Mouse (Mus musculus) spleen, adult 18-20 months (tissue): ENCODE results near the gene Preb.

Experiments
- DNase-seq, 2 experiments: peaks; one replicate each; pipeline ENCODE4 v3.0.0; 2022; ENCODE audit warnings: mixed read lengths in 2 of 2

Preb gene

DNA sequence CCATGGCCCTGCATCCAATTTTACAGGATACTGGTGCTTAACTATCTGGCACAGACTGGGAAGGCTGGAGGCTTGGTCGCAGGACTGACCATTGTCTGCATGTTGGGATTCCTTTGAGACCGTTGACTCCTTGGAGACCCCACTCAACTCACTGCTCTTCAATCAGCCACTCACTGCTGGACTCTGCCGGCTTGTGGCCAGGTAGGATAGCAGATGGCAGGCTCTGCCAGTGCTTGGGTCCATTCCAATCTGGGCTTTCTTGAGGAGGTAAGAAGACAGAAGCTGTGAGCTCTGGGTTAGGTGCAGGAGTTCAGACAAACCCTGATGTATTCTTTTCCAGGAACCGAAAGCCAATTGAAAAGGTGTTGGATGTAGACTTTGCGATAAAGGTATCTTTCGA is 6.1 kb downstream of the Preb start:
- DNase-seq, result no peak

DNA sequence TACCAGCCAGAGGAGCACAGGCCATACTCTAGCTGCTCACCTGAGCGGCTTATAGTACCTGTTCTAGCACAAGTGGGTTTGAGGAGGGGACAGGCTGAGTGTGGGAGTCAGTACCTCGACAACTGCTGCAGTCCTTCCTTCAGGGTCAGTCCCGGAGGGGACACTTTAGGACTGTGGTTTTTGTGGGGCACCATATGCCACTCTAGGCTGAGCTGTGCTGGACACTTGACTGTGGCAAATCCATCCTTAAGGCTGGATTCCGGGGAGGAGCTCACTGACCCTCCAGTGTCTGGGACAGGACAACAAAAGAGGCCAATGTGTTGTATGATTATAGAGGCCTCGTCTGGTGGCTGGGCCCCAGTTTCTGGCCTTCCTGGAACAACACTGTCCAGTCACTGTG is 7.6 kb downstream of the Preb start:
- no peak for DNase-seq

DNA sequence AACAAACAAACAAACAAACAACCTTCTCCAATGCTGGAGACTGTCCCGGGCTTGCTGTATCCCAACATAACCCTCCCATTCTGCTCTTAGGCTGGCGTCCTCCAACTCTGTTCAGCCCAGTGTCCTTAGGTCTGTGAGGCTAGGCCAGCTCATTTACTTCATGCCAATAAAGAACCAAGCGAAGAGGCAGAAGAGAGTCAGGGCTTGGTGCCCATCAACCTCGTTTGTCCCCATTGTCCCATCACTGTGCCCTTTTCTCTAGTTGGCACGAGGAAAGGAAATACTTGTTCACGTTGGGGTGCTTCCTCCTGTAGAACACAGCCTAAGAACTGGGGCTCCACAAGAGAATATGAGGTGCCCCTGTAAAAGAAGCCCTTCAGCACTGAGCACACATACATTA is 8.5 kb downstream of the Preb start:
- DNase-seq, result no peak

DNA sequence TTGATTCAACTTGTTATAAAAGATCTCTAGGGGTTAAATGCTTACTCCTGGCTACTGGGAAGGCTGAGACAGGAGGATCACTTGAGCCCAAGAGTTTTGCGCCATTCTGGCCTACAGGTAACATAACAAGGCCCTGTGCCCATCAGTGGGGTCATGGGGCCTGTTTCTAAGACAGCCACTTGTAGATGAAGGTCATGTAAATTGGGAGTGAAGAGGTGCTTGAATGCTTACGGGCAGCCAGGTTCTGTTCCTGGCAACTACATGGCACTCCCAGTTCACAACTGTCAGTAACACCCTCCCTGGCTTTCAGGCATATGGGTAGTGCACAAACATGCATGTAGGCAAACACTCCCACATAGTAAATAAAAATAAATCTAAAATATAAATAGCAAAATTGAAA is 9.2 kb downstream of the Preb start:
- DNase-seq, result no peak

DNA sequence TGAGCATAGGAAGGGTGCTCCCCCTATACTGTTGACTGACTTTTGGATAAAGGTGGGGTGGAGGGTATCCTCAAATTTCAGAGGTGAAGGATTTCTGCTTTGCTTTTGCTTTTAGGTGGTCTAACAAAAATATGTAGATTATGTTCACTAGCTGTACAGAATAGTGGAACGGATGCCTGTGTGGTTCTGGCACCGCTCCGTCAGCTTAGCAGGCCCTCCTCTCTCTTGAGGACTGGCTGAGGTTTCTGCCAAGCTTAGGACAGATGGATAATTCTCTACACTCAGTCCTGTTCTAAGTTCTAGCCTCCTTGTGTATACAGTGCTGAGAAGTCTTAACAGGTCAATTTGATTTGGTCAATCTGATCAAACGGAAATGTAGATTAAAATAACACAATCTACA is 9.7 kb downstream of the Preb start:
- DNase-seq, result no peak

DNA sequence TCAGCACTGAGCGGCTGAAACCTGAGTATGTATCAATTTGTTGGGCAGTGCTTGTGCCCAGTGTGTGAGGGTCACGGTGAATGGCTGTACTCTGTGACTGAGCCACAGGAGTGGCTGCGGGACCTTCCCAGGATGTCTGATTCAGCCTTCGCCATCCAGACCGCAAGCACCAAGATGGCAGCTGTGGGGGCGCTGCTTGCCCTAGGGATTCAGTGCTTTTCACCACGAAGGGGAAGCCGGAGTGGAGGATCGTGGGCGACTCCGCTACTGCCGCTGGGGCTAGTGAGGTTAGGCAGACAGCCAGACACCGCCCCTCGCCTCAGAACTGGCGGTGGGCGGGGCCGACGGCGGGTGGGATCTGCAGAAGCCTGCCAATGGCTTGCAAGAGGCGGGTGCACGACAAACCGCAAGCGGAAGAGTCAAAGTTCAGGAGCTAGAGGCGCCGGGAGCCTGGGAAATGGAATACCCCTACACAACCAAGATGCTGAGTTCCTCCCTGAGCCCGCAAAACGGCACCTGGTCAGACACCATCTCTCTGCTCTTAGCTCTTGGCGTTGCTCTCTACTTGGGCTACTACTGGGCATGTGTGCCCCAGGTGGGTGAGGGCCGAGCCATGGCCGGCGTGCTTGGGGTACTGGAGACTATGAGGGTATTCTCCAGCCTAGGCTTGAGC is 10.4 kb downstream of the Preb start:
- DNase-seq, result peak; percentile 84 to 91

DNA sequence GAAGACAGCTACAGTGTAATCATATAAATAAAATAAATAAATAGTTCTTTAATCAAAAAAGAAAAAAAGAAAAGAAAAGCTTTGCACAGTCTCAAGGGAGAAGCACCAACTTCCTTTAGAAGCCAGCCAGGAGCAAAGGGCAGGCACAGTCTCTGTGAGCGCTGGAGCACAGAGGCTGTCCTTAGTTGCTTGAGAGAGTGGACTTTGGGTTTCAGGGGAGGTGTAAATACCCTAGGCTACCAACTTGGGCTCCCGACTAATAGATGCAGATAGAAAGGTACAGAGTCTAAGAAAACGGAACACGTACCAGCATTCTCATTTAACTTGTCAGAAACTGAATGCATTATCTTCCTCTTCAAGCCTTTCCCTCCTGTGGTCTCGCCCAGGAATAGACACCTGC is 11.5 kb downstream of the Preb start:
- DNase-seq, result no peak

DNA sequence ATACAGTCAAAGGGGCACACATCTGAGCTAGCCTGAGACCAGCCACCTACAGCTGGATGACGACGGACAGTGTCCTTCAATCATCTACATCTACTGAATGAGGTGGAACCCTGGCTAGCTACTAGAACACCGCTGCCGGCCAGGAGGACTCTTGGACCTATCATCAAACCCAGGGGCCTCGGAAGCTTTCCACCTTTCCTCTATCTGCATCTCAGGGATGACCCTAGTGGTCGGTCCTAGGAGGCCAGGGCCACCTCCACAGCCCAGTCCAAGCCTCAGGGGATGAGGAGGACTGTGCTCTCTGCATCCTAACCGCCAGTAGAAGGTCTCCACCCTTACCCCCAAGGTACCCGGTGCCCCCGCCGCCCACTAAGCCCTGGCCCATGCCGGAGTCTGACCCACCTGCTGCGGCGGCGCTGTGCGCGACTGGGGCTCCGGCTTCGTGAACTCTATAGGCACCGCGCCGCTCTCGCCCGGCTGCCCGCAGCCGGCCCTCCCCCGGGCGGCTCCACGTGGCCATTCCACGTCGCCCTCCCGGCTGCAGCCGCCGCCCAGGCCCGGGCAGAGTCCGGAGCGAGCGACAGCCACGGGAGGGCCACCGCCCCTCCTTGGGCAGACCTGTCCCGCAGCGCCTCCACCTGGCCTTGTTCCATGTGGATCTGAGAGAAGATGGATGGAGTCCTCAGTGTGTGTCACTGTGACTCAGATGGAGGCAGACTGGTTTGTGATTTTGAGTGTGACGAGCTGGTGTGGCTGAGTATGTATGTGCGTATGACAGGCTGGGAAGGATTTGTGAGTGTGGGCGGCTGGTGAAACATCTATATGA is 15.0 kb downstream of the Preb start, which contains the start of gene Cgref1:
Gene Cgref1 (minus strand): TSS at position 636 of the 826 bp plus-strand sequence.
- DNase-seq, result no peak

DNA sequence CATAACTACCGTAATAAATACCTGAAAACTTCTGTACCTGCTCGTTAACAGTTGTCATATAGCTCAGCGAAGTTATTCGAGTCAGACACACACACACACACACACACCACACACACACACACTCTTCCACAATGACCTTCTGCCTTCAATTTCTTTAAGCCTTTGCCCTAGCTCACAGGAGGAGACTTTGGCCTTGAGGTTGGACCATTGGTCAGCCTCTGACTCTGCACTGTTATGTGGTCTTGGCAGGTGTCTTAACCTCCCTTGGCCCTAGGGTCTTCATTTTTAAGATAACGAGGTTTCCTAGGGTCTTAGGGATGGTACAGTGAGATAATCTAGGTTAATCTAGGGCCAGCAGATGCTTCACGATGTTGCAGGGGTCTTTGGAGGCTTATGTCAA is 15.8 kb downstream of the Preb start:
- DNase-seq, result no peak

DNA sequence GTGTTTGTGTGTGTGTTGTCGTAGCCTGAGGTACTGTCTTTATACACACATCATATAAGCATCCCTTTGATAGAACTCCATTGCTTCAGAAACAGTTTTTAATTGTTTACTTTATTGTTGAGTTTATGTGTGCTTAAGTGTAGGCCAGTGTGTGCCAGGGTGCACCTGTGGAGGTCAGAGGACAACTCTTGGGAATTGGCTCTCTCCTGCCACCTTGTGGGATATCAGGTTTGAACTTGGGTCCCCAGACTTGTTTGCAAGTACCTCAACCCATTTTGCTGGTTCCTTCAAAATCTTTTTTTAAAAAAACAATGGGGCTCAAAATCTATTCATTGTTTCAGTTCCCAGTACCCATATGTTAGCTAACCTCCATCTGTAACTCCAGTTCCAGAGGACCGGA is 17.2 kb downstream of the Preb start:
- DNase-seq, result no peak

DNA sequence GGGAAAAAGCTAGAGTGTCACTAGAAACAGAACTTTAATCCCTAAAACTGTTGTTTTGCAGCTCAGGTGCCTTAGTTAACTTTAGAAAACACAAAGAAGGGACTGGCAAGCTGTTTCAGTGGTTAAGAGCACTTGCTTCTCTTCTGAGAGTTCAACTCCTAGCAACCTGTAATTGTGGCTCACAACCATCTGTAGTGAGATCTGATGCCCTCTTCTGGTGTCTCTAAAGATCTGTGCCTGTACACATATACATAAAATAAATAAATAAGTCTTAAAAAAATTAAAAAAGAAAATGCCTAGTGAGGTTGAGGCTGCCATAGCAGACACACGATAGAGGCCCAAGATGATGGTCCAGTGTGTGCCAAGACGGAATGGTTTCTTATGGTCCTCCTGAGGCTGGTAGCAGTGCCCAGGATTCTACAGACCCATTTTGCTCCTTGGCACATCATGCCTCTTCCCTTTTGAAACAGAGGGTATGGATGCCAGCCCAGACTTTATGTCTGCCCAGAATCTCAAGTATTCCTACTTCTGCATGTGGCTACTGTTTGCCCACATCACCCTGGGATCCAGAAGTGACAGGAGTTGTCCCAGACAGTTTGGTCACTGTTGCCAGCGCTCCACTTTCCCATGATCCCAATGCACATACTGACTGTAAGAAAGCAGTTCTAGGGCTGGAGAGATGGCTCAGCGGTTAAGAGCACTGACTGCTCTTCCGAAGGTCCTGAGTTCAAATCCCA is 25.3 kb downstream of the Preb start:
- DNase-seq, result no peak

DNA sequence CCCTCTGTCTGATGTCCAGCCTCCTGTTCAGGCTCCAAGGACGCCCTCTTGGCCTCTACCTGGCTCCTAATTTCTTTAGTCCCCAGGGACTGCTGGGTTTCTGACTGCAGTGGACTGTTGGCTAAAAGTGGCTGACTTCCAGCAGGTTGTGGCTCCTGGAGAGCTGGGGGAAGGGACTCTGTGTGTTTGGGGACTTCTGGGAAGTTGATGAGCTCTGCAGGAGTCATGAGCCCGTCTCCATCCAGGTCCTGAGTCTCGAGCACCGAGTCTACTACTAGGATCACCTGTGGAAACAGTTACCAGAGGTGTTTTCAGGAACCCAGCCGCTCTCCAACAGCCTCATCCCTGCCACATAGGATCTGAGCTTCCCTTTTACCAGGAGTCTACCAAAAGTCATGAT is 26.5 kb downstream of the Preb start:
- no peak for DNase-seq

DNA sequence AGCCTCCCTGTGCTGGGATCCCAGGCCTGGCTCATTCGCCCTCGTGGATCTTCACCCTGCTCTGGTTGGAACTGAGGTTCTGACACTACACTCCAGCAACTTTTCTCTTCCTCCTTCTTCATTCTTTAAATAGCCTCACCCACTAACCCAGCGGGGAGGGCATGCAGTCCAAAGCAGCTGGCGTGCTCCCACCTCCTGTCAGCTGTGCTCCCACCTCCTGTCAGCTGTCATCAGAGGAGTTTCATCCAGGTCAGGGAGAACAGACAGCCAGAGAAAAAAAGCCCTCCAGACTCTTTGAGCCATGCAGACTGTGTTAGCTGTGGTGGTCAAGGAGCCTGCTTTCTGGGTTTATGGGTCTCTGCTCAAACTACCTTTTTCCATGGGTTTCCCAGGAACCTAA is 28.8 kb downstream of the Preb start:
- no peak for DNase-seq

DNA sequence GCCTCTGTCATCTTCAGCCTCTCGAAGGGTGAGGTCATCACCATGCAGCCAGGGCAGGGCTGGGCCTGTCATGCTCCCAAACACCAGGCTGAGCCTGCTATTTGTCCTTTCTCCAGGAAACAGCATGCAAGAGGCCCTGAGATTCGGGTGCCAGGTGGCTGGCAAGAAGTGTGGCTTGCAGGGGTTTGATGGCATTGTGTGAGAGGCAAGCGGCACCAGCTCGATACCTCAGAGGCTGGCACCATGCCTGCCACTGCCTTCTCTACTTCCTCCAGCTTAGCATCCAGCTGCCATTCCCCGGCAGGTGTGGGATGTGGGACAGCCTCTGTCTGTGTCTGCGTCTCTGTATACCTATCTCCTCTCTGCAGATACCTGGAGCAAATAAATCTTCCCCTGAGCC is 29.3 kb downstream of the Preb start:
- no peak for DNase-seq

DNA sequence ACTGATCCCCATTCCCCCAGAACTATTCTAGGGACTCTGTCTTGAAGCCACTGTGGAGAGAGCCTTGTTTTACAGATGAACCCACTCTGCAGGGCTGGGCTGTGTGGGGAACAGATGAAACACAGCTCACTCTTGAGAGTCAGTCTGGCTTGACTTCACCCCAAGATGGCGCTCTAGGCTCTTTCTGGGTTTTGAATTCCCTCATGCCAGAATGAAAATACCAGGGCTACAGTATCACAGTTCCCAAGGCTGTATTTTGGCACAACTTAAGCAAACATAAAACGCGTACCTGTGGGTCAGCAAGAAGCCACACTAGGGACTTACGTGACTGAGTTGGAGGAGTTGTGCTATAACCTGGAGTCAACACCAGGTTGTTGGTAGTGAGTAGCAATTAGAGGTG is 30.0 kb downstream of the Preb start:
- DNase-seq, result peak in 1 of 2 experiments; percentile 63

DNA sequence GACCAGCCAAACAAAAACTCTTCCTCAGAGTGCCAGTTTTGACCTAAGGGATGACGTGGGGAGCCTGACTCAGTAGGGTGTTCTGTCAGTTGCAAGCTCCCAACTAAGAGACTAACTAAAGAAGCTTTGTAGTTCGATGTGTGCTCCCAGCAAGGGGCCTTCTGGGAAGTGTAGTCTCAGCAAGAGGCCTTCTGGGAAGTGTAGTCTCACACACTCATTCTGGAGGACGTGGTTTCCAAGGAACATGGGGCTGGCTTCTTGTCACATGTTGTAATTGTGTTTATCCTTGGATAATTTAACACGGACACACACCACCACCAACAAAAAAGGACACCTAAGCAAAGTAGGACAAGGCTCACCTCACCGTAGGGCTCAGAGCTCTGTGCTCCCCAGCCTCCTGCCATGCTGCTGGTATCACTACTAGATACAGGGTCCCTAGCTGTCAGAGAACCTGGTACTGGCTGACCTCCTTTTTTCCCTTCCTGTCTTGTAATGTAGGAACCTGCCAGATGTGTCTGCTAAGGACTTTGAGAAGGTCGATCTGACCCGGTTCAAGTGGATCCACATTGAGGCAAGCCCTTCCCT is 32.1 kb downstream of the Preb start:
- DNase-seq, result no peak

DNA sequence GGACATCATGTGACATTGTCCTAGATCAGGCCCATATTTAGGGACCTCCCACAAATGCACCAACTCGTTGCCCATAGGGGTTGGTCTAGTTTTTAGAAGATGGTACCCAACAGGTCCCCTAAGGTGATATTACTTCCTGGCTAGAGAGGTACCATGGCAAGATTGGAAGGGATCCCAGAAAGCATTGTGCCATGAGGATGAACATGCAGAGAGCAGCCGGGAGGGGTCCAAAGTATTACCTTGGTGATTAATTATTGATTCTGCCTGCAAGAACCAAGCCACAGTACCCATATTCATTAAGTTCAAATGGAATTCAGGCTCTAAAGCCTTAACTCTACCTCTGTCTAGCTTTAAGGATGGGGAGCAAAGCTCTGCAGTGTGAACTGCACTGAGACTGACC is 34.1 kb downstream of the Preb start:
- no peak for DNase-seq

DNA sequence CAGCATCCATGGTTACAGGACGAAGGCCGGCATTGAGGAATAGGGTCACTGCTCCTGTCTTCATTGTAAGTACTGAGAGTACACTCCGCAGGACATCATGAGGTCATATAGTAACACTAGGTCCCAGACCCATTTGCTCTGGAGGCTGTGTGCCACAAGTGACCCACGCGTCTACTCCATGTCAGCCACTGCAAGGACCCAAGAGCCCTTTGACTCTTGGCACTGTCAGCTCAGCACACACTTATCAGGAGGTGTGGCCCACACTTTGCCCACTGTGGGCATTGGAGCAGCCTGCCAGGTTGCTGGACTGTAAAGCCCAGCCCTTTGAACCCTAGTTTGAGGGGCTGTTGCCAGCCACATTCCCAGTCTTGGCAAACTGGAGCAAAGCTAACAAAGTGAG is 34.9 kb downstream of the Preb start:
- DNase-seq, result no peak

DNA sequence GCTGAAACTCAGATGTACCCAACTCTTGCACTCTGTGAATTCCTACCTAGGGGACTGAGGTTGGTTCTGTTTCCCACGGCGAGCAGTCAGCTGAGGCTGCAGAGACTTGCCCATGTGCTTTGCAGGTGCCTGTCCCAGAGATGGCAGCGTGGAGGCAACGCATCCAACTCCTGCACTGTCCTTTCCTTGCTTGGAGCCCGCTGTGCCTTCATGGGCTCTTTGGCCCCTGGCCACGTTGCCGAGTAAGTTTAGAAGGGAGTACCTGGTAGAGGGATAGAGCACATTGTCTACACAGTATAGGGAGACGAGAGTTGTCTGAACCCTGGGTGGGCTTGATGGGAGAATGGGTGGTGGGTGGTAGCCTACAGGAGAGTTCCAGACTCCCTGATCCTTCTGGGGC is 35.5 kb downstream of the Preb start:
- DNase-seq, result no peak

DNA sequence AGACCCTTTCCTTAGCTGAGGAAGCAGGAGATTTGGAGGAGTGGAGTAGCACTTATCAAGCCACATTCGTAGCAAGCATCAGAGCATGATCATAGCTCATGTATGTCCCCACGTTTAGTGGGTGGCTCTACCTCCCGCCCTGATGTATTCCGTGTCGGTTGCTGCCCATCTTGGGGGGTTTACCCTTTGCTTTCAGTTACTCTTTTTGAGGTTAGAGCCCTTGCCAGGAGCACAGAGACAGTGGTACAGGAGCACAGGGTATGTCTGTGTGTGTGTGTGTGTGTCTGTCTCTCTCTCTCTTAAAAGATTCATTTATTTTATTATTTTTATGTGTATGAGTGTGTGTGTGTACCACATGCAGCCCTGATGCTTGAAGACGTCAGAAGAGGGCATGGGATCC is 37.0 kb downstream of the Preb start:
- DNase-seq, result no peak

DNA sequence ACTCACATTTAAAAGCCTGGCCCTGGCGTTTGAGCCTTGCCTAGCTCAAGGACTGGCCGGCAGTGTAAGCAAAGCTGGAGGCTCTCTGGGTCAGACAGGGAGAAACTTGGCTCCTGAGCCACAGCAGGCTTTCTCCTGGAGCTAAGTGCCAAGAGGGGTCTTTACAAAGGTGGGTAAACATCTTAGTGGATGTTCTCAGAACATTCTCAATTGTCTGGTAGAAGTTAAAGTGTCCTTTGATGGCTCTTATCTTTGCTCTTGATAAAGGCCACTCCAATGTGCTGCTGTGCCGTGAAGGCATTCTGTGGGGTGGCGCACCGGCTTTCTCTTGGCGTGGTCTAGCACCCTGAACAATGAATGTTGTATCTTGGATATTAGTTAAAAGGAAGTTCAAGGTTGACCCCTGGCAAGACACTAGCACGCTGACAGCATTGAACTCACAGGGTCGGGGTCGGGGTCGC is 37.5 kb downstream of the Preb start:
- no peak for DNase-seq

DNA sequence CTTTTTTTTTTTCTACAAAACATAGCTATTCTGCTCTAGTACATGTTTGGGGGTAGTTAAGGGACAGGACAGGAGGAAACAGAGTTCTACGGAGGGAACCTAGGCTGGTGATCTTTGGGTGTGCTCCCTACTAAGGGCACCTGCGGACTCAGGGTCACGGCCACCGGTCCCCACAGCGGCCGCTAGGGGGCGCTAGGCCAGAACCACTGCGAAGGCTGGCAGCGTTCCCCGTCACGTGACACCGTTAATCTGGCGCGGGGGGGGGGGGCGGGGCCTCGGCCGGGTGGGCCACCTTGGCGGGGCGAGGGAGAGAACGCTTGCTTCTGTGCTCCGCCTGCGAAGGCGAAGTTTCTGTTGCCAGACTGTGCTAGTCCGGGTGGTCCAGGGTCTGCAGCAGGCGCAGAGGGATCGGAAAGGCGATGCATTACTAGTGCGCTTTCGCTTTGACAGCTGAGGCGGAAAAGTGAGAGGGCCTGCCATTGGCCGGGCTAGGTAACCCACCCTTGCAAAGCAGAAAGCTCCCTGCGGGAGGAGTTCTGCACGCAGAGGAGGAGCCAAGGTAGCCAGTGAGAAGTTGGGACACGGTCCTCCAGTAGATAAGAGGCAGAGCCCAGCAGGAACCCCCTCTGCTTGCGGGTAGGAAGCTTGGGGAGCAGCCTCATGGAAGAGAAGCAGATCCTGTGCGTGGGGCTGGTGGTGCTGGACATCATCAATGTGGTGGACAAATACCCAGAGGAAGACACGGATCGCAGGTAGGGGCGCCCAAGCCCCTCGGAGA is 38.7 kb downstream of the Preb start, which contains the start of gene Khk:
Gene Khk (plus strand): TSS at position 176 of the 778 bp plus-strand sequence.
- DNase-seq, result peak; percentile 85 to 95
